In the genomic region with DNA sequence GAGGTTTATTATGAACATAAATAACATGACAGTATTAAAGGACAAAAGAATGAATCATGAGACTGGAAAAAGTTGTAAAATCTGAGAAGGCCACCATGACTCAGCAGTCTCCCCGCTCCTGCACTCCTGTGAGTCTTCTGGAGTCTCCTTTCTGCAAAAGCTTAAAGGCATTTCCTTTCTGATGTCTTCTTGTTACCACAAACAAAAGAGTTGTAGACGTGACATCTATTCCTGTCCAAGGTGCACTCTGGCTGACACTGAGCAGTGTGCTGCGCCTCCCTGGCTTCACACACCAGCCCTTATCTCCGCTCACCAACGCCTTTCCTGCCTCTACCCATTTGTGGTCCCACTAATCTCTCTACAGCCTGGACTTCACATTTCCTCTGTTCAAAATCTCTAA, we compare ENCODE assay signal across 10 mouse cellular contexts. TPM values are rescaled to one million over a fixed set of nuclear protein-coding genes. Genes with fewer than 3 reads are reported as not detected.
DNase-seq lines count a peak whose midpoint lies in the region; ATAC-seq lines count a peak whose summit lies in the region.
"Had no signal": no experiment of that assay in that cellular context is flagged by ENCODE, and none has a peak within 500 bp of the region (broad histone marks: within the 10 kb centered on the region; RNA-seq: fewer than 3 reads in every experiment).

No protein-coding gene starts in this region.

- no peak overlapping the region for H3K4me2 ChIP-seq in embryonic facial prominence, embryonic 14.5 days (ENCODE audit: low read depth, low read length)
- no peak overlapping the region for H3K4me2 ChIP-seq in heart, embryonic 13.5 days
- H3K4me2 ChIP-seq: limb, embryonic 12.5 days had no signal

- no peak overlapping the region for H3K27ac ChIP-seq in embryonic facial prominence, embryonic 14.5 days (replicated peaks; ENCODE audit: low read depth, low read length)
- no peak overlapping the region for H3K27ac ChIP-seq in embryonic facial prominence, embryonic 10.5 days (replicated peaks)
- peak overlapping the region; percentile 64 for H3K27ac ChIP-seq in heart, embryonic 13.5 days (replicated peaks)
- H3K27ac ChIP-seq: limb, embryonic 12.5 days had no signal

- intact Hi-C loops in gastrocnemius, postnatal 36 days (cut with DNase I) = no loop called here

- H3K4me1 ChIP-seq in embryonic facial prominence, embryonic 14.5 days (ENCODE audit: control insufficient read depth, insufficient read depth, low read length) = no peaks in the 10 kb centered on the region
- H3K4me1 ChIP-seq in embryonic facial prominence, embryonic 10.5 days = peaks cover 8% of the 10 kb centered on the region; the same call in 1 of the 2 replicates
- peaks cover 30% of the 10 kb centered on the region for H3K4me1 ChIP-seq in heart, embryonic 13.5 days
- H3K4me1 ChIP-seq: limb, embryonic 12.5 days had no signal

- H3K36me3 ChIP-seq in embryonic facial prominence, embryonic 14.5 days (ENCODE audit: control insufficient read depth, insufficient read depth, low read length) = no peaks in the 10 kb centered on the region
- H3K36me3 ChIP-seq in embryonic facial prominence, embryonic 10.5 days (replicated peaks) = no peaks in the 10 kb centered on the region
- no peaks in the 10 kb centered on the region for H3K36me3 ChIP-seq in heart, embryonic 13.5 days
- H3K36me3 ChIP-seq: limb, embryonic 12.5 days had no signal

- H3K4me3 ChIP-seq in embryonic facial prominence, embryonic 14.5 days (ENCODE audit: low read depth, low read length) = no peak overlapping the region
- H3K4me3 ChIP-seq in embryonic facial prominence, embryonic 10.5 days = no peak overlapping the region
- no peak overlapping the region for H3K4me3 ChIP-seq in heart, embryonic 13.5 days
- H3K4me3 ChIP-seq: limb, embryonic 12.5 days had no signal

- no peak for ATAC-seq in embryonic facial prominence, embryonic 14.5 days (ENCODE audit: low read depth)
- no peak; the same call in 1 of the 2 replicates for ATAC-seq in heart, embryonic 13.5 days (ENCODE audit: extremely low read depth, insufficient number of reproducible peaks, low FRiP score, low TSS enrichment)
- no peak for ATAC-seq in monocyte, adult 5-6 weeks (replicated peaks; ENCODE audit: insufficient number of reproducible peaks, low FRiP score, low TSS enrichment, poor library complexity, severe bottlenecking)

- no peaks in the 10 kb centered on the region for H3K27me3 ChIP-seq in embryonic facial prominence, embryonic 14.5 days (replicated peaks; ENCODE audit: control insufficient read depth, insufficient read depth, low read length)
- H3K27me3 ChIP-seq in embryonic facial prominence, embryonic 10.5 days (replicated peaks; ENCODE audit: low read depth, poor library complexity, severe bottlenecking) = no peaks in the 10 kb centered on the region
- no peaks in the 10 kb centered on the region for H3K27me3 ChIP-seq in heart, embryonic 13.5 days (replicated peaks)
- H3K27me3 ChIP-seq: limb, embryonic 12.5 days had no signal

- H3K9me3 ChIP-seq in embryonic facial prominence, embryonic 14.5 days (ENCODE audit: control insufficient read depth, low read length) = no peaks in the 10 kb centered on the region
- H3K9me3 ChIP-seq in embryonic facial prominence, embryonic 10.5 days = no peaks in the 10 kb centered on the region
- H3K9me3 ChIP-seq in heart, embryonic 13.5 days = no peaks in the 10 kb centered on the region
- H3K9me3 ChIP-seq: limb, embryonic 12.5 days had no signal

- no peak overlapping the region for H3K9ac ChIP-seq in embryonic facial prominence, embryonic 14.5 days (ENCODE audit: low read depth, low read length)
- H3K9ac ChIP-seq in heart, embryonic 13.5 days = no peak overlapping the region
- H3K9ac ChIP-seq: limb, embryonic 12.5 days had no signal

- DNase-seq in embryonic facial prominence, embryonic 14.5 days (ENCODE audit: low spot score) = peak; percentile 17
- no peak for DNase-seq in embryonic facial prominence, embryonic 10.5 days (ENCODE audit: low spot score)
- DNase-seq in kidney, postnatal 25 days = peak; percentile 31 to 78
- DNase-seq in skeletal muscle tissue, adult 2 months (ENCODE audit: low read depth, low spot score) = peak; percentile 11
- DNase-seq in frontal cortex, postnatal 36 days (ENCODE audit: low spot score in 2 of 2) = no peak
- DNase-seq in gastrocnemius, postnatal 36 days = no peak
- DNase-seq: thymus, postnatal 25 days had no signal

- WGBS in embryonic facial prominence, embryonic 14.5 days = 69% methylated on average over 5 of the region's 5 CpGs
- 76% methylated on average over 5 of the region's 5 CpGs for WGBS in embryonic facial prominence, embryonic 10.5 days
- WGBS in heart, embryonic 13.5 days = 25% methylated on average over 5 of the region's 5 CpGs

RNA-seq across cellular contexts. Expression of a gene that starts 38.8 kb away (rescaled TPM):
- polyA plus RNA-seq in embryonic facial prominence, embryonic 14.5 days (2014; fragmentation: Nextera tagmentation; extraction: Ambion mirVana) = 3.5 and 4.5 TPM in 2 replicates
- 2.4 and 2.9 TPM in 2 replicates for polyA plus RNA-seq in embryonic facial prominence, embryonic 10.5 days (2016; fragmentation: Nextera tagmentation; extraction: Ambion mirVana)
- 9.2 and 10.9 TPM in 2 replicates for polyA plus RNA-seq in heart, embryonic 13.5 days (2015; fragmentation: Nextera tagmentation; extraction: Ambion mirVana)
- 0.67 to 0.85 TPM in 2 of 3 replicates, not detected in the other for total RNA-seq in monocyte, adult 5-6 weeks (2017)
- 1 to 10 TPM; 1.4 to 2.7 TPM for total RNA-seq in gastrocnemius, postnatal 36 days (2021)

Comparison
In these comparisons a context has a peak if more than half of its experiments do, and no peak if none do; other contexts are left out.
1. DNase-seq: peak in embryonic facial prominence, embryonic 14.5 days (single experiment), kidney, postnatal 25 days (2 of 2) and skeletal muscle tissue, adult 2 months (single experiment); none in embryonic facial prominence, embryonic 10.5 days (single experiment), frontal cortex, postnatal 36 days (0 of 2) and gastrocnemius, postnatal 36 days (0 of 2).